Mouse (Mus musculus) lung, embryonic 15.5 days (tissue): ENCODE measurements at regions not wholly inside any gene's neighbourhood (a gene's known extent, or its start where the extent isn't known, plus 50 kb on each side); places are given as distances from the start of the nearest gene placed in this dataset.

Experiments used
- ATAC-seq: fragments of 200-750 bp; cut with Nextera tagmentation; 2 replicates; pipeline ENCODE4 v1.8.0; 2017; ENCODE audit warnings: moderate number of reproducible peaks, borderline replicate concordance; ENCODE audit not compliant: low FRiP score, low TSS enrichment; ENCODE audit errors: extremely low read depth
- H3K27ac ChIP-seq: fragments of 300-500 bp; sonication (generic); 2 replicates; pipeline ENCODE4 v1.5.1; 2015; ENCODE audit warnings: moderate library complexity, mild to moderate bottlenecking, inconsistent platforms
- H3K27me3 ChIP-seq: fragments of 300-500 bp; sonication (generic); 2 replicates; pipeline ENCODE4 v1.6.1; 2015; ENCODE audit warnings: inconsistent platforms
- H3K36me3 ChIP-seq: fragments of 300-500 bp; sonication (generic); 2 replicates; pipeline ENCODE4 v1.6.1; 2015; ENCODE audit warnings: inconsistent platforms
- H3K4me1 ChIP-seq: fragments of 300-500 bp; sonication (generic); 2 replicates; pipeline ENCODE4 v1.6.1; 2015; ENCODE audit warnings: inconsistent platforms
- H3K4me2 ChIP-seq: fragments of 300-500 bp; sonication (generic); 2 replicates; pipeline ENCODE4 v1.6.1; 2015; ENCODE audit warnings: inconsistent platforms, mild to moderate bottlenecking, moderate library complexity
- H3K4me3 ChIP-seq: fragments of 300-500 bp; sonication (generic); 2 replicates; pipeline ENCODE4 v1.5.1; 2015; ENCODE audit warnings: mild to moderate bottlenecking, inconsistent platforms
- H3K9ac ChIP-seq: fragments of 300-500 bp; sonication (generic); 2 replicates; pipeline ENCODE4 v1.6.1; 2015; ENCODE audit warnings: inconsistent platforms
- H3K9me3 ChIP-seq: fragments of 300-500 bp; sonication (generic); 2 replicates; pipeline ENCODE4 v1.6.1; 2016; ENCODE audit warnings: inconsistent platforms
- WGBS: fragments of 180-500 bp; shearing (Covaris S2); methylation state at CpG from one replicate; pipeline ENCODE4 v1.1.7; 2015; 5-methylcytosine and 5-hydroxymethylcytosine counted together

GRCm38 (mm10) chr9:118204456-118204855, 54.5 kb upstream of the Cmc1 start:
- Histone ChIP-seq H3K4me1 (no peaks in the 10 kb centered on the region), H3K4me2 (no peak overlapping the region), H3K9me3 (no peaks in the 10 kb centered on the region), H3K27me3 (no peaks in the 10 kb centered on the region), H3K36me3 (no peaks in the 10 kb centered on the region), H3K27ac (no peak overlapping the region), H3K4me3 (no peak overlapping the region), H3K9ac (no peak overlapping the region)
- 80% methylated on average over 9 of the region's 9 CpGs for WGBS
- no peak for ATAC-seq

DNA sequence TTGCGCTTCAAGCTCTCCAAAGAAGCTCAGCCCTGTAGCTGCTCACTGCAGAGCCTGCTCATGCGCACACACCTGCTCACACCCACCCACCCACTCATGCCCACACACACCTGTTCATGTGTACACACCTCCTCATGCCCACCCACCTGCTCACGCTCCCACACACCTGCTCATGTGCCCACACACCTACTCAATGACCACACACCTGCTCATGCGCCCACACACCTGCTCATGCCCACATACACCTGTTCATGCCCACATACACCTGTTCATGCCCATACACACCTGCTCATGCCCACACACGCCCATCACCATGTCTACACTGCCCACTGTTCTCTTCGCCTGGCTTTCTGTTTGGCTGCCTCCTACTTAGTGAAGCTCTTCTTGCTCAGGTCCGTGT, 56.5 kb upstream of the Cmc1 start:
- Histone ChIP-seq H3K4me2 (no peak overlapping the region), H3K27ac (no peak overlapping the region), H3K9me3 (no peaks in the 10 kb centered on the region), H3K4me3 (no peak overlapping the region), H3K4me1 (no peaks in the 10 kb centered on the region), H3K9ac (no peak overlapping the region), H3K27me3 (no peaks in the 10 kb centered on the region), H3K36me3 (no peaks in the 10 kb centered on the region)
- 83% methylated on average over 7 of the region's 7 CpGs for WGBS
- no peak for ATAC-seq

GRCm38 (mm10) chr9:118219696-118220095, 69.7 kb upstream of the Cmc1 start:
- no peak for ATAC-seq
- Histone ChIP-seq H3K4me2 (no peak overlapping the region), H3K36me3 (no peaks in the 10 kb centered on the region), H3K4me3 (no peak overlapping the region), H3K27me3 (no peaks in the 10 kb centered on the region), H3K4me1 (no peaks in the 10 kb centered on the region), H3K9me3 (no peaks in the 10 kb centered on the region), H3K9ac (no peak overlapping the region), H3K27ac (no peak overlapping the region)
- WGBS = 88% methylated on average over 5 of the region's 5 CpGs

DNA sequence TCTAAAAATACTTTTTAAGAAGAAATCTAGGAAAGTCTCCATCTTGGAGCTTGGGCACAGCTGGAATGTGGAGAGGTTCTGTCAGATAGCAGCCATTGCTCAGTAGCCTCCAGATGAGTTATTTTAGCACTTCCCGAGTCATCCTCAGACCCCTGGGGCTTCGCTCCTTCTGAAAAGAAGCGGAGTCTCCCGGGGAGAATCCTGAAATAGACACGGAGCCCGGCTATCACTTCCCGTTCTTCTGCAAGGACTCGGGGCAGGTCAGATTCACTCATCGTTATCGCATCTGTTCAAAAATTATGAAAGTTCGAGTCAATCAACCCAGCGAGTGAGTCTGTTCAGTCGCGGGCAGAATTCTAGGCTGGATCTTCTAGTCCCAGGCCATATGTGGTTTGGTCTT, 71.2 kb upstream of the Cmc1 start:
- Histone ChIP-seq H3K4me1 (no peaks in the 10 kb centered on the region), H3K9ac (no peak overlapping the region), H3K36me3 (no peaks in the 10 kb centered on the region), H3K9me3 (no peaks in the 10 kb centered on the region), H3K4me2 (no peak overlapping the region), H3K4me3 (no peak overlapping the region), H3K27ac (no peak overlapping the region), H3K27me3 (no peaks in the 10 kb centered on the region)
- no peak for ATAC-seq
- 79% methylated on average over 14 of the region's 14 CpGs for WGBS

DNA sequence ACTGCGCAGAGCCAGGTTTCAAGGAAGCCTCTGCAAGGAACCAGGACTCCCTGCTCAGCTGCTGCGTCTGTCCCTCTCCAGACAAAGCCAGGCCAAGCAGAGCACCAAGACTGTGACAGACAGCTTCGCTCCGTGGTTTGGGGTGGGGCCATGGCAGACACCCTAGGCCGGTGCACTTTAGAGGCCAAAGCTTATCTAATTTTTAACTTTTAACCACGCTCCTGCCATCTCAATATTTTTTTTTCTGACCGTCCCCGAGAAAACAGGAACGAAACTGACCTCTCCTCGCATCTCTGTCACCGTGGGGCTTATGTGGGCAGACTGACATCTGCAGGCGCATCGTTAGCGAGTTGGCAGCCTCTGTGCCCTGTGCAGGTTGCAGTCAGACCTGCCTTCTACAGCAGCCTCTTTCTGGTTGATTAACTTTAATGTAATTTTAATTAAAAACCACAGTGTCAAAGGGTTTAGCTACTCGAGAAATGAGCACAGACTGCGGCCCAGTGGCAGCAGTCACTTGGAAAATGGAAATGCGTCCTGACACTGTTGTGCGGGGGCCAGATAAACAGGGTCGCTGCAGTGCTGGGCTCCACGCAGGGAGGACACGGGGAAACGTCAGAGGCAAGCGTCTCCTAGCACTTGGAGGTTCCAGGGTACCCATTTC, 77.6 kb upstream of the Cmc1 start:
- ATAC-seq = no peak
- Histone ChIP-seq H3K36me3 (no peaks in the 10 kb centered on the region), H3K4me2 (no peak overlapping the region), H3K27me3 (no peaks in the 10 kb centered on the region), H3K4me1 (no peaks in the 10 kb centered on the region), H3K9me3 (no peaks in the 10 kb centered on the region), H3K9ac (no peak overlapping the region), H3K27ac (no peak overlapping the region), H3K4me3 (no peak overlapping the region)
- WGBS = 55% methylated on average over 23 of the region's 23 CpGs

- H3K36me3 ChIP-seq = no peaks in the 10 kb centered on the region
- H3K9ac ChIP-seq = no peak overlapping the region
- 63% methylated on average over 19 of the region's 19 CpGs for WGBS
- no peak overlapping the region for H3K27ac ChIP-seq
- H3K4me2 ChIP-seq = no peak overlapping the region
- H3K4me1 ChIP-seq = no peaks in the 10 kb centered on the region
- H3K27me3 ChIP-seq = no peaks in the 10 kb centered on the region
- no peak overlapping the region for H3K4me3 ChIP-seq
- no peaks in the 10 kb centered on the region for H3K9me3 ChIP-seq
- ATAC-seq = no peak
These were observed 78.9 kb upstream of the Cmc1 start for GRCm38 (mm10) chr9:118228691-118229427.

DNA sequence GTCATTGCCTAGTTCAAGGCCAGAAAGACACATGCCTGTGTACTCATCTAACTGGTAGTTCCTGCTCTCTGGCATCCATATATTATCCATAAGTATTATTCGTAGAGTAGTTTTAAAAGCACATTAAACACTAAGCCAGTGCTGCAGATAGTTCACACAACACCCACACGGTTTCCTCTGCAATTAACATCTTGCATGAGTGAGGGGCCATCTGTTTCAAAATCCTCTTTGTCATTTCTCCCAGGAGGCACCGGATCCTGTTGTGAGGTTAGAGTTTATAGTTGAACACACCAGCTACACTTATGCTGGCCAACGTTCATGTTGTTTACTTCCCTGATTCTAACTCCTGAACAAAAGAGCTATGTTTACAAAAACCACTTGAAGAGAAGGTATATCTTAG, 90.7 kb upstream of the Cmc1 start:
- no peak for ATAC-seq
- H3K9ac ChIP-seq = no peak overlapping the region
- no peaks in the 10 kb centered on the region for H3K27me3 ChIP-seq
- H3K9me3 ChIP-seq = no peaks in the 10 kb centered on the region
- 63% methylated on average over 4 of the region's 4 CpGs for WGBS
- H3K4me1 ChIP-seq = no peaks in the 10 kb centered on the region
- H3K4me3 ChIP-seq = no peak overlapping the region
- no peak overlapping the region for H3K27ac ChIP-seq
- no peaks in the 10 kb centered on the region for H3K36me3 ChIP-seq
- no peak overlapping the region for H3K4me2 ChIP-seq

DNA sequence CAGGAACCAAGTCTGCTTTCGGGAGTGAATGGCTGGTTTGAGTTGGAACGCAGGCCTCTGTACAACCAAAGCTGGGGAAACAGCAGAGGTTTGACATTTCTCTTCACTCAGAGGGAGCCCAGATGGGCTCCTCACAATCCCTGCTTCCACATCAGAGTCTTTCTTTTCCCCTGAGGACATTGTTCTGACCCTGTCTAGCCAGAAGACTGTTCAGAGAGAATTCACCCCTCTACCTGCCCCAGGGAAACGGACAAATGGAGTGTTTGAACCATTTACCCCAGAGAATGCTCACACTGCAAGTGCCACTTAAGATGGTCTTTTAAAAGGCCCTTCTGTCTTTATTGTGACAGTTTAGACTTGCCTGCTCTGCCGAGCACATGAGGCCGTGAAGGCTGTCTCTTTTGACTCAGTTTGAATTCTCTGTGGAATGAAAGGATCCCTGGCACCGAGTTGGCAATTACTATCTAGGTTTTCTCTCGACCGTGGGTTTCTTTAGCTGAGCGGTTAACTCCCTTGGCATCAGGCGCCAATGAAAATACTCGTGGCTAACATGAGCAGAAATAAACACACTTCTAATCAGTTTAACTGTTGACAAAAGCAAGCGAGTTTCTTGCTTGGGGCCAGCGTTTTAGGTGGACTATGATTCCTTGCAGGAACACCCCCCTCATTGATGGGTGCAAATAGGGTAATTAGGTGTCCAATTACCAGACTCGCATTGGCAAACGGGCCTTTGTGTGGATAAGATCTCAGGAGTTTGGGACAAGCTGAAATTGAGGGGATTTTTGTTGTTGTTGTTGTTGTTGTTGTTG, 97.0 kb upstream of the Cmc1 start:
- no peaks in the 10 kb centered on the region for H3K9me3 ChIP-seq
- no peaks in the 10 kb centered on the region for H3K27me3 ChIP-seq
- H3K4me3 ChIP-seq = no peak overlapping the region
- WGBS = 39% methylated on average over 15 of the region's 15 CpGs
- ATAC-seq = no peak
- no peak overlapping the region for H3K27ac ChIP-seq
- no peak overlapping the region for H3K4me2 ChIP-seq
- no peak overlapping the region for H3K9ac ChIP-seq
- H3K36me3 ChIP-seq = no peaks in the 10 kb centered on the region
- no peaks in the 10 kb centered on the region for H3K4me1 ChIP-seq

GRCm38 (mm10) chr9:118253829-118254228, 103.9 kb upstream of the Cmc1 start:
- no peaks in the 10 kb centered on the region for H3K36me3 ChIP-seq
- no peaks in the 10 kb centered on the region for H3K4me1 ChIP-seq
- no peak overlapping the region for H3K27ac ChIP-seq
- H3K4me2 ChIP-seq = no peak overlapping the region
- H3K9me3 ChIP-seq = no peaks in the 10 kb centered on the region
- H3K9ac ChIP-seq = no peak overlapping the region
- no peak overlapping the region for H3K4me3 ChIP-seq
- no peak for ATAC-seq
- no peaks in the 10 kb centered on the region for H3K27me3 ChIP-seq

DNA sequence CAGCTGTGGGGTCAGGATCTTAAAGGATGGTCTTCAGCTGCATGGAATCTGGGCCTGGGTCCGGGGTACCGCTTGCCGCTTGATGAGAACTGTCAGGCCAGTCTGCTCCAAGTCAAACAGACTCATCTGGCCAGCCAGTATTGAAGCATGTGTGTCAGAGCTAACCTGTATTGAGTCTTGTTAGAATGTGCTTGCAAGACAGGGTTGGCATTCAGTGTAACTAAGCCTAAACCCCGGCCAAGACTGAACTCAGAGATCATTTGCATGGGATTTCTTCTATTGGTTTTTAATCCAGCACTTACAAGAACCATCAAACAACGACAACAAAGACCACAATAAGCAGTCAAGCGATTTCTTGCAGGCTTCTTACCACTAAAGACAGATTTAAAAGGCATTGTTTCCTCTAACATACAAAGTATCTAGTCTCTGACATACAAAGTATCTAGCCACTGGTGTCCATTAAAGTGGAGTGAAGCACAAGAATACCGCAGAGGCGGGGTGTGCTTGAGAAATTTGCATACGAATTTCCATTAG, 105.3 kb upstream of the Cmc1 start:
- Histone ChIP-seq H3K9ac (no peak overlapping the region), H3K36me3 (no peaks in the 10 kb centered on the region), H3K27me3 (no peaks in the 10 kb centered on the region), H3K4me3 (no peak overlapping the region), H3K9me3 (no peaks in the 10 kb centered on the region), H3K4me1 (no peaks in the 10 kb centered on the region), H3K27ac (no peak overlapping the region), H3K4me2 (no peak overlapping the region)
- 54% methylated on average over 9 of the region's 9 CpGs for WGBS
- ATAC-seq = no peak

DNA sequence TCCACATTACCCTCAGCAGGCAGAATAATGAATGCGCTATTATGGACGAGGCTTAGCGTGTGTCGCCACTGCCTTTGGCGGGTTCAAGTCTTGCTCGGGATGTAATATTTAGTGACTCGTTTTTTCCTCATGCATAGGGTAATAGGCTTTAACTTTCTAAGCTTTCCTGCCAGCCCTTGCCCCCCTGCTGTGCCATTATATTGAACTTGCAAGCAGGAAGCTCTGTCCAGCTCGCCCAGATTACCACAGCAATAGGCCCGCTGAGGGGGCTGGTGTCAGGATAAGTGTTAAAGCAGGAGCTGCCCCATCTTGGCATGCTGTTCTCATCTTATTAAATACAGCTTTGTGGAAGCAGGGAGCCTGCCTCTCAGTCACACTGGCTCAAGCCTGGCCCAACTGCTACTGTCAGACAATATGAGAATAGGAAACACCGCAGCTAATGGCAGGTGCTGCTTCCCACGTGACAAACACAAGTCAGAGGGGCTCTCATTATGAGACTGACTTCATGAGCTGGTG, 105.8 kb upstream of the Cmc1 start:
- no peaks in the 10 kb centered on the region for H3K27me3 ChIP-seq
- no peak overlapping the region for H3K27ac ChIP-seq
- no peak overlapping the region for H3K9ac ChIP-seq
- H3K36me3 ChIP-seq = no peaks in the 10 kb centered on the region
- H3K4me3 ChIP-seq = no peak overlapping the region
- H3K4me1 ChIP-seq = no peaks in the 10 kb centered on the region
- H3K9me3 ChIP-seq = no peaks in the 10 kb centered on the region
- 29% methylated on average over 11 of the region's 11 CpGs for WGBS
- no peak for ATAC-seq
- H3K4me2 ChIP-seq = no peak overlapping the region

- Histone ChIP-seq H3K4me3 (no peak overlapping the region), H3K27ac (no peak overlapping the region), H3K9ac (no peak overlapping the region), H3K4me2 (no peak overlapping the region), H3K27me3 (no peaks in the 10 kb centered on the region), H3K4me1 (no peaks in the 10 kb centered on the region), H3K36me3 (no peaks in the 10 kb centered on the region), H3K9me3 (no peaks in the 10 kb centered on the region)
- no peak for ATAC-seq
- WGBS = 46% methylated on average over 5 of the region's 5 CpGs
These were observed 116.3 kb upstream of the Cmc1 start for GRCm38 (mm10) chr9:118266298-118266697.
